Mouse (Mus musculus) cerebellum, postnatal 25 days (tissue): ENCODE measurements at regions not wholly inside any gene's neighbourhood (a gene's known extent, or its start where the extent isn't known, plus 50 kb on each side); places are given as distances from the start of the nearest gene placed in this dataset.
A peak's percentile ranks its signal among the peaks of the same experiment; 100 is the strongest.

Experiments used
- DNase-seq, 2 experiments: peaks; one replicate each; pipeline ENCODE4 v3.0.0; 2021; ENCODE audit warnings: mixed read lengths in 2 of 2

DNA sequence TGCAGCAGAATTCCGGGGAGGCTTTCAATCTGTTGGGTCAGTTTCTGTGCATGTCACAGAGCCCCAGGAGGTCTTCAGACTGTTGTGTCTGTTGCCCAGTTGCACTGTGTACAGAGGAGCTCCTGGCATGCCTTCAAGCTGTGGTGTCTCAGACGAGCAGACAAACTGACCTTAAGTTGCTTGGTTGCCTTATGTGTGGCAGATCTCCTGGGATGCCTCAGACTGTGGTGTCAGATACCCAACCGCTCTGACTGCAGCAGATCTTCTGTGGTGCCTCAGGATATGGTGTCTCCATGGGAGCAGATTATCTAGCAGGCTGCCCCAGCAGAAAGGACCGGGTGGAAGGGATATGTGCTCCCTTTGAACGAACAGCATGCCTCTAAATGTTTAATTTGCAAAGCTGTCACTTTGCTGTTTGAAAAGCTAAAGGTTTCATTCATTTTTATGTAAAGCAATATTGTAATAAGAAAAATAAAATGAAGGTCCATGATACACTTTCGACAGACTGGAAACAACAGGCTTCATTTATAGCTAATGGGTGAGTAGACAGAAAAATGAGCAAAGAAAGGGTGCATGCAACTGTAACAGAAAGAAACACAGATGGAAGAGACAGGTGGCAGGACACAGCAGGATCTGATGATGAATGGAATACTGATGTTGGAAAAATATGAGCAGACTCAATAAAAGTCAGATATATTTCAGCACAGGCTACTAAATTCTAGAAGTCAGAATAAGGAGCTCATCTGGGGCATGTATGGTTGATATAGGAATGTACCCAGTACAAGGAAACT is 1060.0 kb downstream of the Serpinb8 start:
- DNase-seq = peak; percentile 47 to 53

DNA sequence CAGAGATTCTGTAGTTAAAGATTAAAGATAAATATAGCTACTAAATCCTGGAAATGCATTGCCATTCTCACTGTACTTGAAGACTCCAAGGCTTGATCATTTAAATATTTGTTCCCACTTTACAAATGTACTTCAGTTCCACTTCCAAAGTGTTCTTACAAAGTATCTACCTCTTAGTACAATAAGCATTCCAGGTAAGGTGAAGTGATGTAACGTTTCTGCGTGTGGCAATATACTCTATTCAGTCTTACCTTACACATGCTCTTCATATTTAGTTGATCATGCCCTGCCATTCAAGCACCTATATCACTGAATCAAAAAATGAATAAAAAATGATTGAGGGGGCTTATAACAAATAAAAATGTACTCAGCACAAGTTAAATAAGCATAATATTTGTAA is 1081.2 kb downstream of the Serpinb8 start:
- DNase-seq = no peak
